Mouse (Mus musculus): ENCODE data around the gene Arhgap42.

- TF ChIP-seq CTCF (conservative IDR thresholded peaks at IDR 0.05; ENCODE audit: low read length): no peak
- TF ChIP-seq NANOG (IDR thresholded peaks at IDR 0.05; ENCODE audit: borderline replicate concordance, low read length): no peak
- TF ChIP-seq POU5F1 (IDR thresholded peaks at IDR 0.05; ENCODE audit: borderline replicate concordance, low read length): no peak
These were observed 186.0 kb downstream of the Arhgap42 start for GRCm38 (mm10) chr9:9052920-9053319.

Data from E14TG2a.4 (cell line).